Mouse (Mus musculus) right cerebral cortex, postnatal 36 days (tissue): ENCODE results near the gene Prickle1.

ENCODE experiments used
- DNase-seq, 2 experiments: peaks; one replicate each; pipeline ENCODE4 v3.0.0; 2022; ENCODE audit warnings: low spot score in 2 of 2, mixed read lengths in 1 of 2

The Prickle1 gene

GRCm38 (mm10) chr15:93503201-93503745 lies 92.4 kb downstream of the Prickle1 start:
- DNase-seq: no peak

- DNase-seq: no peak
Measured at GRCm38 (mm10) chr15:93502703-93503102, 93.0 kb downstream of the Prickle1 start.

- DNase-seq: no peak
Measured at GRCm38 (mm10) chr15:93499866-93500265, 95.8 kb downstream of the Prickle1 start.

- DNase-seq: no peak
Measured at GRCm38 (mm10) chr15:93494700-93495099, 101.0 kb downstream of the Prickle1 start.

- DNase-seq: no peak
Measured at GRCm38 (mm10) chr15:93489597-93489996, 106.1 kb downstream of the Prickle1 start.

- DNase-seq: no peak
Measured at GRCm38 (mm10) chr15:93486066-93486465, 109.6 kb downstream of the Prickle1 start.

GRCm38 (mm10) chr15:93485252-93485651 lies 110.4 kb downstream of the Prickle1 start:
- no peak for DNase-seq

GRCm38 (mm10) chr15:93484261-93484710 lies 111.4 kb downstream of the Prickle1 start:
- no peak for DNase-seq

GRCm38 (mm10) chr15:93481112-93481511 lies 114.6 kb downstream of the Prickle1 start:
- no peak for DNase-seq

GRCm38 (mm10) chr15:93479445-93479844 lies 116.2 kb downstream of the Prickle1 start:
- no peak for DNase-seq

- DNase-seq: no peak
Measured at GRCm38 (mm10) chr15:93478676-93479075, 117.0 kb downstream of the Prickle1 start.

- no peak for DNase-seq
Measured at GRCm38 (mm10) chr15:93477729-93478128, 118.0 kb downstream of the Prickle1 start.

GRCm38 (mm10) chr15:93475688-93476087 lies 120.0 kb downstream of the Prickle1 start:
- no peak for DNase-seq

- DNase-seq: peak in 1 of 2 experiments; percentile 33
Measured at GRCm38 (mm10) chr15:93474277-93474676, 121.4 kb downstream of the Prickle1 start.

GRCm38 (mm10) chr15:93472089-93472488 lies 123.6 kb downstream of the Prickle1 start:
- no peak for DNase-seq

- peak in 1 of 2 experiments; percentile 9 for DNase-seq
Measured at GRCm38 (mm10) chr15:93471651-93472050, 124.0 kb downstream of the Prickle1 start.

GRCm38 (mm10) chr15:93461066-93461465 lies 134.6 kb downstream of the Prickle1 start:
- no peak for DNase-seq

- DNase-seq: no peak
Measured at GRCm38 (mm10) chr15:93459422-93459821, 136.3 kb downstream of the Prickle1 start.

GRCm38 (mm10) chr15:93456005-93456404 lies 139.7 kb downstream of the Prickle1 start:
- no peak for DNase-seq

- DNase-seq: no peak
Measured at GRCm38 (mm10) chr15:93453296-93453695, 142.4 kb downstream of the Prickle1 start.
